Mouse (Mus musculus) WW6 (cell line): ENCODE data around the gene Wfs1.
"Not testable (repeated sequence)": the region's sequence is repeated elsewhere in the genome, so short reads cannot be mapped to it uniquely, and the experiment has no call there.

Source experiments
- DNase-seq: peaks from one replicate; pipeline ENCODE4 v3.0.0-alpha.2; 2013; ENCODE audit warnings: low read depth, low spot score

Wfs1 gene

DNA sequence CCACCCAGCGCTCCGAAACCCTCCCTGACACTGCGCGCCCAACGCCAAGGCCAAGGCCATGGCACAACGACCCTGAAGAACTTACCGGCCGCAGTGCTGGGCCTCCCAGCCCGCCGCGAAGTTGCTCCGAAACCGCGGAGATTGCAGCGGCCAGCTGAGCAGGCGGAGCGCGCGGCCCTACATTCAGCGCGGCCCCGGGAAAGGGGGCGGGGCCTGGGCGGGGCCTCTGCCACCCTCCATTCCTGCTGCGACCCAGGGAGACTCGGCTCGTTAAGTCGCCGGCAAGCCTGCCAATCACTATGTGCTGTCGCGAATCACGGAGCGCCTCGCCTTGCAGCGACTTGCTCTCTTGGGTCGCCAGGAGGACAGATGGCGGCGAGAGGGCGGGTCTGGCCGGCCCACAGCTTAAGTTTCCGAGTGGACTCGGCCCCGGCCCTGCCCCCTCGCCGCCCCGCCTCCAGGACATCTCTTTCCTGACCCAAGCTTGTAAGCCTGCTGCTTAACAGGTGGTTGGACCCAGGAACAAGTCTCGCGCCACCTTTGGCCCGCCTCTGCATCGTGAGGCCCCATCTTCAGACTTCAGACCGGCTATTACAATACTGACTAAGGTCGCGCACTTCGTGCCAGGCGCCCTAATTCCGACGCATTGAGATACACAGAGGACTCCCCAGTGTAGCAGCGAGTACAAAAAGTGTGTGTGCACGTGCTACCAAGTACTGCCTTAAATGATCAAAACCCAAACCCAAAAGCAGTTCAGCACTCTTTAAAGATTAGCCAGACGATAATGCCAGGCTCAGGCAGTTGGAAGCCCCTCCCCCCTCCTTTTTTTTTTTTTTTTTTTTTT, at the start of gene Wfs1:
TSS of gene Wfs1 (minus strand) at position 425 of the 844 bp plus-strand sequence.
- peak; percentile 91 for DNase-seq

DNA sequence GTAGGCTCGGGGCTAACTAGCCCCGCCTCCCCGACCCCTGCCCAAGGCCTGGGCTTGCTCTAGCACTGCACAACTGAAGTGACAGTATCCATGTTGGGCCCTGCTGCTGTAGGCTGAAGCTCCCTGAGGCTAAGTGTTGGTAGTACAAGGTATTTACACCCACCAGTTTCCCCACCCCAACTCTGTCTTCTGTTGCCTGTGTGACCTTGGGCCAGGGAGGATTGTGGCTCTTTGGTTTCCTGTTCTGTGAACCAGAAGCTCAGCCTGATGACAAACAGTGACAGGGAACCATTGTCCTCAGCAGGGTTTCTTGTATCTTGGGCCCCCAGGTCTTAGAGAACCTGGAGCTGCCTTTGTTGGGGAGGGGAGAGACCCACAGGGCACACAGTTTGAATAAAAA, 47.9 kb upstream of the Wfs1 start:
- DNase-seq: no peak

DNA sequence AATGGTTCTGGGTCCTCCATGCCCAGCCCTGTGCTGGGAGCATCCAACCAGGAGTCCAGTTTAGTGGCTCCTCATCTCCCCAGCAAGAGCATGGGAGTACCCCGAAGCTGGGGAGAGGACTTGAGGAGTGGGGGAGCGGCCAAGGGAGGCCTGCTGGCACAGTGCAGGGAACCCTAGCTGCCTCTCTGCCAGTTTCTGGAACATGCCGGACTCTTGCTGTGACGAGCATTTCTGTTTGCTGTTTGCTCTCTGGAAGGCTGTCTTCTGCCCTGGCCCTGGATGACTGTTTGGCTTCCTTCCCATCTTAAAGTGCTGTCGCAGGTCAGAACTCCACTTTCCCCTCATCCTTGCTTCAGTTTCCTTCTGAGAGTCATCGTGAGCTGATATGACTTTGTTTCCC, 46.9 kb upstream of the Wfs1 start:
- DNase-seq: no peak

DNA sequence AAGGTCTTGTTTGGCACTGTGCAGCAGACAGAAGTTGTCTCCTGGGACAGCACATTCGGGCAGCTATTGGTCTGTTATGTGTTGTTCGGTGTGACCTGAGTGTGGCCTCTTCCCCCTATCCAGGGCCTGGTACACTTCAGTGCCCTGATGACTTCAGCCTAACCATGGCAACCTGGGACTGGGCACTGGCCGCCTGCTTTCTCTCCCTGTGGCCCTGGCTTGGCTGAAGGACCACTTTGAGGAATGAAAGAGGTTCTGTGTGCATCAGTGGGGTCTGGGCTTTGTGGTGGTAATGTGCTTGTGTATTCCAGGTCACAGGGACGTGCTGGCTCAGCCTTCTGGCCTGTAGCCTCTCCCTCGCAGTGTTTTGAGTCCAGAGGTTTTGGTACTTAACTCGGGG, 46.2 kb upstream of the Wfs1 start:
- no peak for DNase-seq

DNA sequence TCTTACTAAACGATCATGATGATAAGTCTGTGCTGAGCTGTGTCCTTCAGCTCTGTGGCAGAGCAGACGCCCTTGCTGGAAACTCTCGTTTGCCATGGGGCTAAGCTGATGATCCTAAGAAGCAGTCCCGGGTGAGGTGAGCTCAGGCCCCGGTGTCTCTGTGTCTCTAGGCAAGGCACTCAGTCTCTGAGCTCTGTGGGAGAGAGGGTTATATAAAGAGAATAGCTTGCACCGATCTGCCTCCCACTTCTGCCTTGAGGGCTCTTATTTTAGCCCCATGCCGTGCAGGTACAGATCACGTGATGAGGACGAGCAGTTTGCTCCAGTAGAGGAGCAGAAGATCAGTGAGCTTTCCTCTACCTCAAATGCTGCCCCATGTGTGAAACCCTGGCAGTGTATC, 41.7 kb upstream of the Wfs1 start:
- no peak for DNase-seq

DNA sequence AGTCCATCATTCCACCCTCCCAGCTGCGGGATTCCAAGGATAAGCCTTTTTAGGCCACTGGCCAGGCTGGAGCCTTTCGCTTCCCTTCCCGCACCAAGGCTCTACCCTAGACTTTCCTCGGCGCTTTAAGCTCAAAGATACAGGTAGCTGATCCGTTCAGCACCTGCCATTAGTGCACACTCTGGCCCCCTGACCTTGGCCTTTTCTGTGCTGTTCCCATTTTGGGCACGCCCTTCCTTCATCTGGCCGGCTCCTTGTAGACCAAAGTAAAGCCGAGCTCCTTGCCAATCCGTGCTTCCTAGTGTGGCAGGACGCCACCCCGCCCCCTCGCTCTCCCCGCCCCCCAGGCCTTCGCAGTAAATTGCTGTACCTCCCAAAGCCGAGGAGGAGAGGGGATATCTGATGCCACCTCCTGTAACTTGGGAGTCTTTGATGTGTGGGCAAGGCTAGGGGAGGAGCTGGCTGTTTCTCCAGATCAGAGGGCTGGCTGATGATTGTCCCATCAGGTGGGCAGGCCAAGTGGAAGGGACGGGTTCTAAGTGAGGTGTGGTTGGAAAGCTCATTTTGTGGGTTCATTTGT, 40.4 kb upstream of the Wfs1 start:
- no peak for DNase-seq

DNA sequence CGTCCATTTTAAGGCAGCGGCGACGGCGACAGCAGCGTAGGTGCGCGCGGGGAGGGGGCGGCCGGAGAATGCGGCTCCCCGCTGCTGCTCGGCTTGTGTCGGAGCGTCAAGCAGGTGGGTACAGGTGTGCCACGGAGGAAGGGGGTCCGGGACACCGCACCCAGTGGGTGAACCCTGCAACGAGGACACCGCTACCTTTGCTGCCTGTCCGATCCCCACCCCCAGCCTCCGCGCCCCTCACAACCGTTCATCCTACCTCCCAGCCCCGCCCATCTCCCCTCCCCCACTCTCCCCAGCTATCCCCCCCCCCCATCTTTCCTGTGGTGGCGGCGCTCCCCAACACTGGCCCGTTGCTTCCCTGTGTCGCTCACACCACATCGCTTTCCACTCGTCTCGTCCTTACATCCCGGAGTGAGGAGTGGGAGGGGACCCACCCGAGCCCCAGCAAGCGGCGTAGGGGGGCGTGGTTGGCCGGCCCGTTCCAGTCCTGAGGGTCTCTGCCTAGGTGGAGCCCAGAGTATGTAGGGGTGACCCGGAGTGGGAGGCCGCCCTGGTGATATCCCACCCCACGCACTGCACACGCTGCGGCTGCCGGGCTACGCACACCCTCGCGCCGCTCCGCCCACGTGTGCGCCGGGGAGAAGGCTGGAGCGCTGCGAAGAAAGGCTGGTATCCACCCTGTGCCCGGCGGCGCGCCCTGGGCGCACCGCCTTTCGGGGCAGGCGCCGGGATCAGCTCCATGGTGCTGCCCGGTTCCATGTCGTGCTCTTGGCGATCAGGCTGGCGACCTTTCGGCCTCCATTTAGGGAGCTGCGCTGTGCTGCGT, 39.7 kb upstream of the Wfs1 start:
- DNase-seq: no peak

DNA sequence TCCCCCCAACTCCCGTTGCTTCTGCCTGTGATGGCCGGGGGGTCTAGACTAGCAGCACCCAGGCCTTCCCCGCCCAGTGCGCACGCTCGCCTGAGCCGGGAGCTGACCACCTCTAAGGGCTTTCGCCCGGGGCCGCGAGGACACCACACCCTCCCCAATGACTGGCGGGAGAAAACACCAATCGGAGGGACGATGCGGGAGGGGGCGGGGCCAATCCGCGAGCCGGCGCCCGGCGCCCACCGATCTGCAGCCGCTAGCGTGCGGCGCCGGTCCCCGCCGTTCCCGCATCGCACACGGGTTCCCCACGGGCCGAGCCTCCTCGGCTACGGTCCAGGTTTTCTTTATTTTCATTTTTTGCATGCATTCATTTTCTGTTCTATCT, 39.1 kb upstream of the Wfs1 start:
- DNase-seq: no peak

DNA sequence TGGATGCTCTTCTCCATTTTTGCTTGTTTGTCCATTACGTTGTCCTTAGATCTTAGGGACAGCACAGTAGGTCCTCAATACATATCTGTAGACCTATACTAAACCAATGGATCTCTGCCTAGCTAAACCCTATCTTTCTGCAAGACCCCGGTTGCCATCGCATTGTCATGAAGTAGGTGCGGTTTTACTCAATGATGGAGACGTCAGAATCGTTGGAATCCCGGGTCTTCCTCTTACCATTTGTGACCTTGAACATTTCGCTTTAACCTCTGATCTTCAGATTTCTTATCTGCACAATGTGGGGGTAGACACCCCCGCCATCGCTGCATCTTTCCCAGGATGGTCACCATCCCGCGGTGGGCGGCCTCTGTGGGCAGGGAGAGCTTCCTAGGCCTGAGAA, 38.7 kb upstream of the Wfs1 start:
- no peak for DNase-seq

DNA sequence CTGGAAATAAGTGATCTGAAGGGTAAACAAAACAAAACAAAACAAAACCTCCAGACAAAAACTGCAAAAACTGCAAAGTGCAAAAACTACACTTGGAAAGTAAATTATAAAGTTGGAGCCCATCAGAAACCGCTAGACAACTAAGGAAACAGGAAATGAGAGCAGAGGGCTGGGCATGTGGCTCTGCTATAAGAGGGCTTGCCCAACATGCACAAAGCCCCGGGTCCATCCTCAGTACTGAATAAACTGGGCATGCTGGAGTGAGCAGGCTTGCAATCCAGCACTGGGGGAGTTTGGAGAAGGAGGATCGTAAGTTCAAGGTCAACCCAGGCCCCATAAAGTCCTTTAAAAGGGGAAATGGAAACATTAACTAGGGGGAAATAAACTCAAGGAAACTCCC, 28.2 kb upstream of the Wfs1 start:
- no peak for DNase-seq

DNA sequence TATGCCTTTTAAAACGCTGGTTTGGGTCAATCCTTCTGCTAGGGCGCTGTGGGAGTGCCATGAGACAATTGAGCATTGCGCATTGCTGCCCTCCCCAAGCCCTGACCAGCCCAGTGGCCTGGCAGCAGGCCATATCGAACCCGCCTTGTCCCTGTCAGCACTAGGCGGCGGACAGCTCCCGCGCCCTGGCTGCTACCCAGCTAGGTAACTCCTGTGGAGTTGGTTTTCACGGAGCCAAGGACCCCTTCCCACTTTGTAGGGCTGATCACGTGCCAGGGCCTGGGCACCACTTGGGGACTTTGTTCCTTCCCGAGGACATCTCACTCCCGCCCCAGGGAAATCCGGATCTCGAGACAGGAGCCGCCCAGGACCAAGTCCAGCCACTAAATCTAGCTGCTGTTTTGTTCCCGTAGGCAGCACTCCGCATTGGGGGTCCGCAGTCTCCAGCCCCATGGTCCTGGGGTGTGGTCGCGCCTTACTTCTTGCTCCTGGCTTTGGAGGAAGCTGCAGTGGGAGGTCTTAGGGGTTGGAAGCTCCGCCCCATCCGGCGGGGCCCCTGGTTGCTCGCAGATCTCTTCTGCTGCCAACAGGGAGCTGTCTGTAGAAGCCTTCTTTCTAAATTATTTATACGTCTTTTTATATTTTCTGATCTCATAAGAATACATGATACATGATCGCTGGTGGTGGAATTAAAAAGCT, 26.8 kb upstream of the Wfs1 start:
- DNase-seq: no peak

DNA sequence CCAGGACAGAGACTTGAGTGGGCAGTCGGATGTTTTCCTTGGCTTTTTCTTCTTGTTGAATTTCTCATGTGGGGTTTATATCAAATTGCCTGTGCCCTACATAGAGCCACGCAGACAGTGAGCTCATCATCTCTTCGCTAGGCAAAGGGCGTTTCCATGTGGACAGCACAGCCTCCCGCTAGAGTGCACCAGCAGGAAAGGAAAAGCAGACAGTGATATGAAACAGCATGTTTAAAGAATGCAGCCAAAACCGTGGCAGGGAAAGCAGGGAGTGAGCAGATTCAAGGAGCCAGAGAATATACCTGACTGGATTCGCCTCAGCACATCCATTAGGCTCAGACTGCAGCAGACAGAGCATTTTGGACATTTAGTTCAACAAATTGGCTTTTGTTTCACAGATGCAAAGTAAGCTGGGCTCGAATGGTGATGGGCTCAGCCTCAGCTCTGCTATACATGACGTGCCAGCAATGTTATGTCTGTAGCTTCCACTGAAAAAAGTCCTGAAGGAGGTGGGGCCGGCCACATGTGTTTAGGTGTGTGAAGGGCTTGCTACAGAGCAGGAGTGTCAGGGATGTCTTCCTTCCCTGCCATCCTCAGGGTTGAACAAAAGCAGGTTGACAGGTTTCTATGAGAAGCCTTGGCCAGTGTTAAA, 21.8 kb upstream of the Wfs1 start:
- no peak for DNase-seq

DNA sequence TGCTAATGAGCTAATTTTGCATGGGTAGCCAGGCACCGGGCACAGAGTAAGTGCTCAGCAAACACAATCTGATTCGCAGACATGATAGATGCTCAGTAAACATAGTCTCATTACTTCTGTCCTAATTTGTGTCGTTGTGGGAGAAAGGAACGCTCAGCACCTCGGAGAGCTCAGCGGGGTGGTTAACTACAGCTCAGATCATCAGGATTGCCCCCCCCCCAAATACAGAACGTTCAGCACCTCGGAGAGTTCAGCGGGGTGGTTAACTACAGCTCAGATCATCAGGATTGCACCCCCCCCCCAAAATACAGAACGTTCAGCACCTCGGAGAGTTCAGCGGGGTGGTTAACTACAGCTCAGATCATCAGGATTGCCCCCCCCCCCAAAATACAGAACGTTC, 20.8 kb upstream of the Wfs1 start:
- DNase-seq: not testable (repeated sequence)

DNA sequence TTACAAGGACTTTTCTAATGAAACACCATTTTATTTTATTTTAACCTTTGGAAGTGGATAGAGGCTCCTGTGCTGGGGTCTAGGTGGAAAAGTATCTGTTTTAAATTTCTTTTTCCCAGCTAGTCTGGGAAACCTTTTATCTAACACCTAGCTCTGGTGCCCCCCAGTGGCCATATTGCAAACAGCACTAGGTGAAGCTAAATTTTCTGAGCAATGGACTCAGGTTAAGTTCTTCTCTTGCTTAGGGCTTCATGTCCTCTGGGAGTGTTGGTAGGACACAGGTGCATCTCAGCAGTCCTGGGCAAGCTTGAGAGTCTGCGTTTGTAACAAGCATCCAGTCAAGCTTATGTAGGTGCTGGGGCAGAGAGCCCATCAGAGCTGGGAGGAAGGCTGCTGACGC, 13.0 kb upstream of the Wfs1 start:
- no peak for DNase-seq

DNA sequence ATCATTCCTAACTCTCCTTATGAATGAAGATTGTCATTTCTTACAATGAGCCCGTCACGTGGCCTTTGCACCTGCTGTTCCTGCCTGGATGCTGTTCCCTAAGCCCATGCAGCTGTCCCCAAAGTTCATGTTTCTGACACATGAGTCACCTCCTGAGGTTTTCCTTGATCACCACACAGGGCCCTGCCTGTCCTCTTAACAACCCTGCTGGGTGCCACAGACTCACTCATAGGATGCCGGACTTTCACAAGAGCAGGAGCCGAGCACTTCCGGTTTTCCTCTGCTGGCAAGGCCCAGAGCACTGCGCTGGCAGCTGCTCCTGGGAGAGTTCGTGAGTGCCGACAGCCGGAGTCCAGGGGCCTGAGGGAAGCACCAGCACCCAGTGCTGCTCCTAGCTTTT, 12.0 kb upstream of the Wfs1 start:
- no peak for DNase-seq

DNA sequence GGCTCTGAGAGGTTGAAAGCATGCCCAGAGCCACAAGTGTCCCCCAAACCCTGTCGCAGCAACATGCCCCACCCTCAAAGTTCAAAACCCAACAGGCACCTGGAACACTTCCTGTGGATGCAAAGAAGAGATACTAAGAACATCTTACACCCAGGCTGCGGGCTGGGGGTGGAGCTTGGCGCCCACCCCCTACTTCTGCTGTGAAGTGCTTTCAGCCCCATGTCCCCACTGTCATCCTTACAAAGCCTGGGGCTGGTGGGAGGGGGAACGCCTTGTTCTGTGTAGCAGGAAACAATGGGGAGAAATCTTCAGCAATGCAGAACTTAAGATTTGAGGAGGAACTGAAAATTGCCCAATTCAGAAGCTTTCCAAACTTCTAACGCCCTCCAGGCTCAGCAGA, 9.0 kb upstream of the Wfs1 start:
- DNase-seq: no peak

DNA sequence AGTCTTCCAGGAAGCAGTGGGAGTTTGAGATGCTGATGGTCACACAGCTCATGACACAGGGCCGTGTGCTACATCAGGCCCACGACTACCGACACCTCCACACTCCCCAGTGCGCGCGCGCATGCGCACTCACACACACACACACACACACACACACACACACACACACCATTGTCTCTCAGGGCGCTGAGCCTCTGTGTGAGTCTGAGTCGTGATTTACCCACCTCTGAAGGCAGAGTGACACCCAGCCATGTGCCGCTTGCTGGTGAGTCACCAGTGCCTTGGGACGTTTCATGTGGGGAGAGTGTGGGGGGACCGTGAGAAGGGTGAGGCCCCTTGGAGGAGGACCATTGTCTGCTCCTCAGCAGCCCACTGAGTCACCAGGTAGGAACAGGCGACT, 7.4 kb upstream of the Wfs1 start:
- DNase-seq: no peak

DNA sequence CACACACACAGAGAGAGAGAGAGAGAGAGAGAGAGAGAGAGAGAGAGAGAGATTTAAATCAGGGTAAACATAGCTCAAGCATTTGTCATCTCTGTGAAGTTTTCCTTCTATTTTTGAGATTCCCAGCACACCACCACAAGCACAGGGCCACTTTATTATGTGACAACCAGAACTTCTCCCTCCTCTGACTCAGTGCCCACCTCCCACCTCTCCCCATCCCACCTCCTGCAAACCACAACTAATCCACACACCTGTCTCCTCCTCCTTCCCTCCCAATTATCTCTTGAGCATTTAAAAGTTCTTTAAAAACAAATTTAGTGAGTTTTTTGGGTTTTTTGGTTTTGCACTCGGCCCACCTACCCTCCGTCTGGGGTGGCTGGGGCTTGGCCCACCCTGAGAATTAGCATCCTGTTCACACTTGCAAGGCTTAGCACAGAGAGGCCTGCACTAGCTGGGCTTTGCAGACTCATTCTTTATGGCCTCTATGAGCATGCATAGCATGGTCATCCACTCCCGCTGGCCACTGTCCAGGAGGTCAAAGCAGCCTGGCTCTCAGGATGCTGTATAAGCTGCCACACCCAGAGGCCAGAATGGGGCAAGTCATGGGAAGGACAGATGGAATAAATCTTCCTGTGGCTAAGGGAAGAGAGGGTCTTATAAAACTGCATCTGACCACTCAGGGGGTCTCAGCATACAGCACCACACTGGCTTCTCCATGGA, 1.8 kb upstream of the Wfs1 start:
- DNase-seq: no peak

DNA sequence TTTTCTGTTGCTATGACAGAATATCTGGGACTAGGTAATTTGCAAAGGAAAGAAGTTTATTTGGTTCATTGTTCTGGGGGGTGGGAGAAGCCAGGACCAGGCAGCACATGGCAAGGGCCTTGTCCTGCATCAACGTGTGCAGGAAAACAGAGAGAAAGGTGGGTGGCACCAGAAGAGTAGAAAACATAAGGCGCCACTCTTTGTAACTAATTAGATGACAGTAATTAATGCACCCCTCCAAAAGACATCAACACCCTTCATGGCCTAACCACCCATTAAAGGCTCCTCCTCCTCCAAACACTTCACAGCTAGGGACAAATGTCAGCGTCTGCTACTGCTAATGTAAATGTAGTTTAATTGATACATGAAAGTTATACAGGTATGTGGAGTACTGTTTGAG, 1.2 kb upstream of the Wfs1 start:
- no peak for DNase-seq

DNA sequence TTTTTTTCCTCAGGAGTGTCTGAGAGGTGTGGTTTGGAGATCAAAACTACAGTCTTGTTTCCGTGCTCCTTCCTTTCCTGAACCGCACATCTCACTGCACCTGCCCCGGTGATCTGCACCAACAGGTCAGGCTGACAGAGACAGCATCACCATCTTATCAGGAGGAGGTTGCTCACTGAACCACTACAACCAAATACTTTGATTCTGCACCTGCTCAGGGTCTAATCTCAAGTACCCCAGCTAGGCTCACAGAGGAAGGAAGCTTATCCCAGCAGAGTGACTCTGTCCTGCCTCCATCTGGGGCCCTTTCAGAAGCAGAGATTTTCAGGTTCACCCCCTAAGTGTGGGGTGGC, 596 bp upstream of the Wfs1 start:
- DNase-seq: no peak
